Mouse (Mus musculus) kidney, adult 2 months (tissue): ENCODE results near the gene Gprasp1.

Experiments
- CTCF ChIP-seq: fragments of 200-500 bp; conservative IDR thresholded peaks from 2 replicates; pipeline ENCODE4 v1.5.1; 2011; ENCODE audit warnings: low read depth, mild to moderate bottlenecking, control low read depth, low read length, moderate library complexity, mixed read lengths; ENCODE audit not compliant: insufficient read depth, insufficient read length
- POLR2A ChIP-seq: fragments of 200-500 bp; IDR thresholded peaks from one replicate; pipeline ENCODE4 v1.6.1; 2011; ENCODE audit warnings: low read depth, low read length, control low read depth

DNA sequence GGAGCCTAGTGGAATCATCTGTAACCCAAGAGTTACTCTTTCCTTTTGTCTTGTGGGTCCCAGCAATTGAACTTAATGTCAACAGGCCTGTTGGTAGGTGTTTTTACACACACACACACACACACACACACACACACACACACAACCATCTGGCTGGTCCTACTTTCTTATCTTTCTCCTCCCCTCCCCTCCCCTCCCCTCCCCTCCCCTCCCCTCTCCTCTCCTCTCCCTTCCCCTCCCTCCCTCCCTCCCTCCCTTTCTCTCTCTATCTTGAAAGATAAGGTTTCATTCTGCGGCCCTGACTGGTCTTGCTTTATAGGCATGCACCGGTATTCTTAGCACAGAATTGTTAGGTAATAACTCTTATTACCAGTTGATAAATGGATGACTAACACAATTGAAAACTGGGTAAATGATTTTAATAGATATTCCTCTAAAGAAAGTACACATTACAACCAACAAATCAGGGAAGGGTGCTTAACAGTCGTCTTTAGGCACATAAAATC is 25.6 kb downstream of the Gprasp1 start:
- no peak for TF ChIP-seq CTCF
- no peak for TF ChIP-seq POLR2A
